Mouse (Mus musculus): ENCODE results near the gene Gm10670.
"Not testable (repeated sequence)": the region's sequence is repeated elsewhere in the genome, so short reads cannot be mapped to it uniquely, and the experiment has no call there.

Gm10670 gene

GRCm38 (mm10) chr7:20474825-20475224 is at the start of gene Gm10670:
Gene Gm10670 (minus strand): TSS chr7:20474925.
- DNase-seq (ENCODE audit: low spot score): not testable (repeated sequence)

GRCm38 (mm10) chr7:20510434-20510833 is 35.7 kb upstream of the Gm10670 start, which contains the start of gene Vmn1r103:
Gene Vmn1r103 (minus strand): TSS chr7:20510534.
- DNase-seq (ENCODE audit: low spot score): not testable (repeated sequence)

GRCm38 (mm10) chr7:20442493-20442892 is 32.2 kb downstream of the Gm10670 start, which contains the start of gene Vmn1r101:
Gene Vmn1r101 (minus strand): TSS chr7:20442593.
- DNase-seq (ENCODE audit: low spot score): not testable (repeated sequence)
